Mouse (Mus musculus): ENCODE measurements at regions not wholly inside any gene's neighbourhood (a gene's known extent, or its start where the extent isn't known, plus 50 kb on each side); places are given as distances from the start of the nearest gene placed in this dataset.
A peak's percentile ranks its signal among the peaks of the same experiment; 100 is the strongest.
"Not testable (repeated sequence)": the region's sequence is repeated elsewhere in the genome, so short reads cannot be mapped to it uniquely, and the experiment has no call there.

- no peak for DNase-seq (ENCODE audit: low spot score)
These were observed 172.7 kb upstream of the Cntnap5b start for GRCm38 (mm10) chr1:99599696-99600489.

- no peak for DNase-seq (ENCODE audit: low spot score)
These were observed 167.4 kb upstream of the Cntnap5b start for GRCm38 (mm10) chr1:99605213-99605612.

- DNase-seq (ENCODE audit: low spot score): no peak
These were observed 153.3 kb upstream of the Cntnap5b start for GRCm38 (mm10) chr1:99619221-99619620.

GRCm38 (mm10) chr1:99630971-99631370 lies 141.6 kb upstream of the Cntnap5b start:
- DNase-seq (ENCODE audit: low spot score): not testable (repeated sequence)

GRCm38 (mm10) chr1:99663641-99664040 lies 108.9 kb upstream of the Cntnap5b start:
- no peak for DNase-seq (ENCODE audit: low spot score)

GRCm38 (mm10) chr1:99679980-99680379 lies 92.6 kb upstream of the Cntnap5b start:
- DNase-seq (ENCODE audit: low spot score): peak; percentile 3

- DNase-seq (ENCODE audit: low spot score): no peak
These were observed 75.5 kb upstream of the Cntnap5b start for GRCm38 (mm10) chr1:99697089-99697488.

GRCm38 (mm10) chr1:99714912-99715311 lies 57.7 kb upstream of the Cntnap5b start:
- DNase-seq (ENCODE audit: low spot score): peak; percentile 2

- no peak for DNase-seq (ENCODE audit: low spot score)
These were observed 56.3 kb upstream of the Cntnap5b start for GRCm38 (mm10) chr1:99716266-99716665.
